9 mouse cellular contexts compared by ENCODE assay signal in genomic region chr6:142519110-142519509, GRCm38 (mm10). TPM values are rescaled to one million over a fixed set of nuclear protein-coding genes. Genes with fewer than 3 reads are reported as not detected.
DNase-seq lines count a peak whose midpoint lies in the region; ATAC-seq and TF ChIP-seq lines count a peak whose summit lies in the region.
"Had no signal": no experiment of that assay in that cellular context is flagged by ENCODE, and none has a peak within 500 bp of the region (broad histone marks: within the 10 kb centered on the region; RNA-seq: fewer than 3 reads in every experiment).

No protein-coding gene starts in this region.

- 13% methylated on average over 6 of the region's 6 CpGs for WGBS in liver, adult 2 months
- 7% methylated on average over 6 of the region's 6 CpGs for WGBS in bone marrow, adult 2 months
- 15% methylated on average over 6 of the region's 6 CpGs for WGBS in forebrain, embryonic 15.5 days
- 7% methylated on average over 6 of the region's 6 CpGs for whole genome bisulfite sequencing in liver, postnatal 0 days (ENCODE audit: insufficient replicate concordance)

- peak; percentile 31 for DNase-seq in liver, adult 2 months (ENCODE audit: extremely low read depth, low read depth, low spot score)
- DNase-seq in liver = no peak
- no peak for DNase-seq in liver, postnatal 0 days
- DNase-seq in retina, embryonic 14.5 days (ENCODE audit: low spot score) = peak; percentile 86
- DNase-seq in gastrocnemius, postnatal 10 days = no peak
- no peak for DNase-seq in left cerebral cortex, postnatal 36 days (ENCODE audit: low spot score in 2 of 2)

- H3K9ac ChIP-seq in liver, adult 2 months (ENCODE audit: low read depth, low read length) = no peak overlapping the region
- no peak overlapping the region for H3K9ac ChIP-seq in forebrain, embryonic 15.5 days (replicated peaks)
- H3K9ac ChIP-seq in liver, postnatal 0 days (replicated peaks) = no peak overlapping the region
- H3K9ac ChIP-seq: heart, embryonic 13.5 days had no signal

- no peaks in the 10 kb centered on the region for H3K9me3 ChIP-seq in forebrain, embryonic 15.5 days
- H3K9me3 ChIP-seq in liver, postnatal 0 days (ENCODE audit: low read length) = no peaks in the 10 kb centered on the region
- H3K9me3 ChIP-seq: heart, embryonic 13.5 days had no signal

- intact Hi-C loops in left cerebral cortex, postnatal 36 days (cut with DNase I) = loop anchor here (5.0 kb wide), 2 partner anchors 42 to 157 kb away; no protein-coding TSS in a partner anchor

- H3K36me3 ChIP-seq in liver, adult 2 months (ENCODE audit: control insufficient read depth, insufficient read depth, low read length) = no peaks in the 10 kb centered on the region
- H3K36me3 ChIP-seq in forebrain, embryonic 15.5 days = no peaks in the 10 kb centered on the region
- no peaks in the 10 kb centered on the region for H3K36me3 ChIP-seq in liver, postnatal 0 days (replicated peaks; ENCODE audit: insufficient read depth, low read length)
- H3K36me3 ChIP-seq: heart, embryonic 13.5 days had no signal

- H3K4me3 ChIP-seq in liver, adult 2 months (ENCODE audit: insufficient read depth, low read depth, low read length) = no peak overlapping the region
- no peak overlapping the region for H3K4me3 ChIP-seq in bone marrow, adult 2 months (replicated peaks; ENCODE audit: control insufficient read depth, low read depth, low read length)
- H3K4me3 ChIP-seq in forebrain, embryonic 15.5 days = no peak overlapping the region
- H3K4me3 ChIP-seq in liver, postnatal 0 days (ENCODE audit: low read depth, low read length) = no peak overlapping the region
- H3K4me3 ChIP-seq: heart, embryonic 13.5 days had no signal

- TF ChIP-seq CTCF in liver, adult 2 months (IDR thresholded peaks at IDR 0.05; ENCODE audit: low read depth, low read length) = peak; percentile 23; the same call in 1 of the 2 replicates
- 0 out of 2 replicates have a peak, but pooled peaks have one; percentile 6 for TF ChIP-seq CTCF in bone marrow, adult 2 months (IDR thresholded peaks at IDR 0.05; ENCODE audit: control insufficient read depth, insufficient read depth, low read length)
- TF ChIP-seq CTCF in liver, postnatal 0 days (IDR thresholded peaks at IDR 0.05; ENCODE audit: low read depth) = peak; percentile 75

- no peak for TF ChIP-seq EP300 in liver, postnatal 0 days (IDR thresholded peaks at IDR 0.05; ENCODE audit: low read depth)

- no peaks in the 10 kb centered on the region for H3K79me2 ChIP-seq in liver, adult 2 months (ENCODE audit: control insufficient read depth, insufficient read depth, low read length)

- peak; percentile 78 for ATAC-seq in forebrain, embryonic 15.5 days (replicated peaks)
- ATAC-seq in liver, postnatal 0 days = 0 out of 2 replicates have a peak, but pooled peaks have one; percentile 25

- H3K4me1 ChIP-seq in liver, adult 2 months (ENCODE audit: control insufficient read depth, insufficient read depth, low read length) = peaks cover 2% of the 10 kb centered on the region; the same call in 1 of the 2 replicates
- no peaks in the 10 kb centered on the region for H3K4me1 ChIP-seq in bone marrow, adult 2 months (ENCODE audit: control insufficient read depth, insufficient read depth, low read length)
- H3K4me1 ChIP-seq in forebrain, embryonic 15.5 days = no peaks in the 10 kb centered on the region
- H3K4me1 ChIP-seq in liver, postnatal 0 days (ENCODE audit: insufficient read depth) = no peaks in the 10 kb centered on the region
- H3K4me1 ChIP-seq: heart, embryonic 13.5 days had no signal

- no peak overlapping the region for H3K4me2 ChIP-seq in forebrain, embryonic 15.5 days (replicated peaks)
- H3K4me2 ChIP-seq in liver, postnatal 0 days (ENCODE audit: low read depth, low read length) = no peak overlapping the region
- H3K4me2 ChIP-seq: heart, embryonic 13.5 days had no signal

- no peaks in the 10 kb centered on the region for H3K27me3 ChIP-seq in liver, adult 2 months (ENCODE audit: control insufficient read depth, insufficient read depth, low read length)
- H3K27me3 ChIP-seq in forebrain, embryonic 15.5 days = no peaks in the 10 kb centered on the region
- no peaks in the 10 kb centered on the region for H3K27me3 ChIP-seq in liver, postnatal 0 days (ENCODE audit: insufficient read depth, low read length)
- H3K27me3 ChIP-seq: heart, embryonic 13.5 days had no signal

- TF ChIP-seq POLR2A in liver, adult 2 months (IDR thresholded peaks at IDR 0.05; ENCODE audit: extremely low read depth, insufficient read depth, low read length) = no peak
- no peak for TF ChIP-seq POLR2A in bone marrow, adult 2 months (IDR thresholded peaks at IDR 0.05; ENCODE audit: borderline replicate concordance, control insufficient read depth, low read depth, low read length)

- no peak overlapping the region for H3K27ac ChIP-seq in liver, adult 2 months (replicated peaks; ENCODE audit: insufficient read depth, low read depth, low read length)
- no peak overlapping the region for H3K27ac ChIP-seq in bone marrow, adult 2 months (ENCODE audit: control insufficient read depth, insufficient read depth, low read depth, low read length, poor library complexity)
- H3K27ac ChIP-seq in forebrain, embryonic 15.5 days (replicated peaks) = no peak overlapping the region
- no peak overlapping the region for H3K27ac ChIP-seq in liver, postnatal 0 days (ENCODE audit: low read depth)
- H3K27ac ChIP-seq: heart, embryonic 13.5 days had no signal

RNA-seq across cellular contexts. Expression of gene Ldhb, which starts 11.4 kb away (rescaled TPM):
- total RNA-seq in liver, adult 2 months (2014; rRNA removed) = 3.9 and 4.2 TPM in 2 replicates
- 2.6 and 2.8 TPM in 2 replicates for polyA plus RNA-seq in liver, adult 2 months (2012; rRNA removed)
- polyA plus RNA-seq in bone marrow, adult 2 months (2011; ENCODE audit: insufficient read depth, insufficient read length, low replicate concordance, missing spikeins) = 6.4 and 46.9 TPM in 2 replicates
- 488 and 489 TPM in 2 replicates for polyA plus RNA-seq in forebrain, embryonic 15.5 days (2015; fragmentation: Nextera tagmentation; extraction: Ambion mirVana)
- polyA plus RNA-seq in liver, postnatal 0 days (2015; fragmentation: Nextera tagmentation; extraction: Ambion mirVana) = 12.9 and 16.9 TPM in 2 replicates
- 10 to 100 TPM; 90.6 to 93.5 TPM for total RNA-seq in gastrocnemius, postnatal 10 days (2021)
- total RNA-seq in left cerebral cortex, postnatal 36 days (2021) = 100 to 1,000 TPM; 783 to 917 TPM

RNA-seq across cellular contexts. Expression of gene Gys2, which starts 46.2 kb away (rescaled TPM):
- total RNA-seq in liver, adult 2 months (2014; rRNA removed) = 171 and 184 TPM in 2 replicates
- polyA plus RNA-seq in liver, adult 2 months (2012; rRNA removed) = 43.1 and 51.7 TPM in 2 replicates
- 8.2 TPM in 1 of 2 replicates, not detected in the other for polyA plus RNA-seq in bone marrow, adult 2 months (2011; ENCODE audit: insufficient read depth, insufficient read length, low replicate concordance, missing spikeins)
- polyA plus RNA-seq in forebrain, embryonic 15.5 days (2015; fragmentation: Nextera tagmentation; extraction: Ambion mirVana) = not detected in 2 replicates
- polyA plus RNA-seq in liver, postnatal 0 days (2015; fragmentation: Nextera tagmentation; extraction: Ambion mirVana) = 90.8 and 92.7 TPM in 2 replicates
- total RNA-seq in gastrocnemius, postnatal 10 days (2021) = under 1 TPM in 1 of 2 experiments, not detected in 1; 0.16 TPM
- total RNA-seq in left cerebral cortex, postnatal 36 days (2021) = not detected

RNA-seq across cellular contexts. Expression of gene Kcnj8, which starts 52.3 kb away (rescaled TPM):
- 4.2 and 6.9 TPM in 2 replicates for total RNA-seq in liver, adult 2 months (2014; rRNA removed)
- polyA plus RNA-seq in liver, adult 2 months (2012; rRNA removed) = 1.8 and 3.0 TPM in 2 replicates
- 1.7 and 1.8 TPM in 2 replicates for polyA plus RNA-seq in bone marrow, adult 2 months (2011; ENCODE audit: insufficient read depth, insufficient read length, low replicate concordance, missing spikeins)
- polyA plus RNA-seq in forebrain, embryonic 15.5 days (2015; fragmentation: Nextera tagmentation; extraction: Ambion mirVana) = 12.0 and 13.4 TPM in 2 replicates
- 5.6 and 6.2 TPM in 2 replicates for polyA plus RNA-seq in liver, postnatal 0 days (2015; fragmentation: Nextera tagmentation; extraction: Ambion mirVana)
- 10 to 100 TPM; 20.3 to 20.8 TPM for total RNA-seq in gastrocnemius, postnatal 10 days (2021)
- total RNA-seq in left cerebral cortex, postnatal 36 days (2021) = 1 to 10 TPM; 2.2 to 2.7 TPM

Comparison
In these comparisons a context has a peak if more than half of its experiments do, and no peak if none do; other contexts are left out.
1. DNase-seq: peak in liver, adult 2 months (single experiment) and retina, embryonic 14.5 days (single experiment); none in liver (single experiment), liver, postnatal 0 days (single experiment), gastrocnemius, postnatal 10 days (single experiment) and left cerebral cortex, postnatal 36 days (0 of 2).
2. CTCF ChIP-seq: peak in every context shown above with its lines; median percentile 75 in liver, postnatal 0 days; 23 in liver, adult 2 months; 6 in bone marrow, adult 2 months.
3. RNA of gene Ldhb, which starts 11.4 kb away (polyA plus RNA-seq): 488 to 489 TPM in forebrain, embryonic 15.5 days; 6.4 to 46.9 TPM in bone marrow, adult 2 months, 12.9 to 16.9 TPM in liver, postnatal 0 days and 2.6 to 2.8 TPM in liver, adult 2 months; every median in the first group is over 10 times any median in the second.